Mouse (Mus musculus): Measurements from ENCODE around the gene Akr1b7. TPM values are rescaled to one million over a fixed set of nuclear protein-coding genes. Genes with fewer than 3 reads are reported as not detected.

Akr1b7 gene
- polyA plus RNA-seq, 1 experiment = not detected

DNA sequence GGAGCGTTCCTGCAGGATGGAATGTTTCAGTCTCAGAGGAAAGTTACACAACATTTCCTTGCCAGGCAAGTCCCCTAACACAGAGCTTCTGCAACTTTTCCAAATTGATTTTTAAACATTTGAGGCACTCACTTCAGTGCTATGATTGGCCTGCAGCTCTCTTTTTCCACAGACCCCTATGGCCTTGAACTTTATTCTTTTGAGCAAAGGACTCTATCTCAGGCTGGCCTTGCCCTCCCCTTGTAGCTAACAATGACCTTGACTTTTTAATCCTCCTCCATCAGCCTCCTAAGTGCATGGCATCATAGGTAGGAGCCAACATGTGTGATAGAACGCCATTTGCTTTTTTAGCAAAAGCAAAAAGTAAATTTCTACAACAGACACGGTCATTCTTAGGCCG lies 5.4 kb upstream of the Akr1b7 start:
- no peak for TF ChIP-seq GATA1 (IDR thresholded peaks at IDR 0.05; ENCODE audit: low read length)

DNA sequence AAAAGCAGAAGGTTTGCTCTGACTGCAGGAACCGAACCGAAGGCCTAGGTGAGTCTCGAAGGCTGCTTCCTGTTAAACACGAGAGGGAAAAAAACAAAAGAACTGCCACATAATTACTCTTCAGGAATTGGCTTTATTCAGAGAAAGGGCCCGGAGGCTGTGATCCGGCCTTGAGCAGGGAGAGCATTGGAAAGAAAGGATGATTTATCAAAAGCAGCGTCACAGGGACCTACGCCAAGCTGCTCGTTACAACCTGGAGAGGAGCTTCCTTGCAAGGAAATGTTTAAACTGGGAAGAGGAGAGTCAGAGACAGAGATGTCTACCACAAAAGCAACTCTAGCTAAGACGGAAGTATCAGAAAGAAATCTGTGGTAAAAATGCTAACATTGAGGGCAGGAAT lies 4.7 kb upstream of the Akr1b7 start:
- TF ChIP-seq GATA1 (IDR thresholded peaks at IDR 0.05; ENCODE audit: low read length) = no peak

DNA sequence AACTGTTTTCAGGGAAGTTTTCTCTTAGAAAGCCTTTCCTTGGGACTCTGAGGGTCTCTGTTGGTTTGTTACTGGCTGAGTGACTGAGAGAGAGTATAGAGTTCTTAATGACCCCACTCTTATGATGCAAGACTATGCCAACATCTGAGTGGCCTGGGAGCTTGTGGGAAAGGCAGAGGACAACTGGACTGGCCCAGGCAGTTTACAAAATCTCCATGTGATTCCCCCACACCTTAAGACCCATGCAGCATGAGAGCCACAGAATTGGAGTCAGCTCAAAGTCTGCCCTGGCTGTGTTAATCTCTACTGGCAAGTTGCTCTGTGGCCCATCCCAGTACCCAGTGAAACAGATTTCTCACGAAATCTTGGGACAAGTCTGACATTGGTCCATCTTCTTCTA lies 554 bp downstream of the Akr1b7 start:
- no peak for TF ChIP-seq GATA1 (IDR thresholded peaks at IDR 0.05; ENCODE audit: low read length)

DNA sequence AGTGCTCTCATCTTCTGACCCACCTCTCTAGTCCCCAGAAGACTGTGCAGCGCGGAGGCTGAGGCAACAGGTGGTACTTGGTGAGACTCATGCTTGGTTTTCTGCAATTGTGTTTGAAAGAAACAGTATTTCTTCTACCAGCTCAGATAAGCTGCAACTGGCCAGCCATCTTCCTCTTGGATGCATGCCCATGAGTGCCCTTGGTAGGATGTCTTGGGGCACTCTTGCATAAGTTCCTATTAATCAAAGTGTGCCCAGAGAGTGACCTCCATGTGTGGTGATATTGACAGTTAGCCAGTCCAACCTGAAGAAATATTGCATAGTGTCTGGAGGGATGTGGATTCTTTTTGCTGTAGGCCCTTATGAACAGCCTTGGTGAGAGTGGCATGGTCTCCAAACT lies 4.4 kb downstream of the Akr1b7 start:
- TF ChIP-seq GATA1 (IDR thresholded peaks at IDR 0.05; ENCODE audit: low read length) = no peak

DNA sequence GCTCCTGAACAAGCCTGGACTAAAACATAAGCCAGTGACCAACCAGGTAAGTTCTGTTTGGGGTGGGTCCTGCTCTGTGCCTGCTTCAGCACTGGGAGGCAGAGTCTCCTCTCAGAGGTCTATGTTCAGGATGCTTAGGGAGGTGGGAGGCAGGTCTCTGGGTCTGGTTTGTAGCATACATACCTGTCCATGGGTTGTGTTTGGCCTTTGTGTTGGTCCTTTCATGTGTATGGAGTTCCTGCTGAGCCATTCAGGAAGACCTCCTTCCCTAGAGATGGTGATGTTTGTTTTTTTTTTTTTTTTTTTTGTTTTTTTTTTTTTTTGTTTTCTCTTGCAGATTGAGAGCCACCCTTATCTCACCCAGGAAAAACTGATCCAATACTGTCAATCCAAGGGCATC lies 6.9 kb downstream of the Akr1b7 start:
- no peak for TF ChIP-seq GATA1 (IDR thresholded peaks at IDR 0.05; ENCODE audit: low read length)

DNA sequence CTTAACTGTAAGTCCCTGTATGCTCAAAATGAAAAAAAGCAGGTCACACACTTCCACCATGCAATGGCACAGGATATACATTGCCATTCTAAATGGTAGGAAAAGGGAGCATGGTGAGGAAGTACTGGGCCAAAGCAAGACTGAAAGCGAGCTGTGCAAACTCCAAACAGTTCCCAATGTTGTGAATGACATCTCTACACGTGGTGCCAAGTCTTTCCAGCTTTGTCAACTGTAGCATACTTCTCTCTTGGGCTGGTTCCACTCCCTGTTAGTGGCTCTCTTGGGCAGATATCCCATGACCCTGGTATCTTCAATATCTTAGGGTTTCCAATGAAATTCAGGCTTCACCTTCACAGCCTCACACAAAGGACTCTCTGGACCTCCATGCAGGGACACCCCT lies 26.9 kb downstream of the Akr1b7 start:
- no peak for TF ChIP-seq GATA1 (IDR thresholded peaks at IDR 0.05; ENCODE audit: low read length)

DNA sequence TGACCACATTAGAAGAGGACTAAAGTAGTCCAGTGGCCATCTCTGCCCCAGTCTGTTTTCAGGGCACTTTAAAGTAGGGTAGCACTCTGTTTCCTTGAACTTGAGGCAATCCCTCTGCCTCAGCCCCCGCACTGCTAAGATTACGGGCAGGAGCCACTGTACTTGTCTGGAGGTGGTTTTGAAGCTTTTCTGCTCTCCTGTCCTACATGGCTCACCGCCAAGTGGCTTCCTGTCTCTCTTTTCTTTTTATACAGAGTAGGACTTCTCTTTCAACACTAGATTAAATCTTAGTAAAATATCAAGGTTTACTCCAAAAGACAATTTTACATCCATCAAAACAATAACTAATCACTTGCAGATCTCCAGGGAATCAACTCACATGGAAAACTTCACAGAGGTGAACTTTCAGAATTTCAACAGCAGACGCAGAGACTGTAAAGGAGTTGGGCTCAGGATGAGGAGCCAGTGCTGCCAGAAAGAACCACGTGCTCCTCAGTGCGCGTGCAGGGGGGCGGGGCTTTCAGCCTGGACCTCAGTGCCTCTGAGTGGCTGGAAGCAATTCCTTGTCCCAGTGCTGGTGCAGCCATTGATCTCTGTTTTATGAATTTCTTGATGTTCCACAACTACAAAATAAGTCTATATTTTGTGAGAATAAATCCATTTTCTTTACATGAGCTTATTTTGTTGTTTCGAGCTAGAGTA lies 29.6 kb downstream of the Akr1b7 start:
- TF ChIP-seq GATA1 (IDR thresholded peaks at IDR 0.05; ENCODE audit: low read length) = no peak

DNA sequence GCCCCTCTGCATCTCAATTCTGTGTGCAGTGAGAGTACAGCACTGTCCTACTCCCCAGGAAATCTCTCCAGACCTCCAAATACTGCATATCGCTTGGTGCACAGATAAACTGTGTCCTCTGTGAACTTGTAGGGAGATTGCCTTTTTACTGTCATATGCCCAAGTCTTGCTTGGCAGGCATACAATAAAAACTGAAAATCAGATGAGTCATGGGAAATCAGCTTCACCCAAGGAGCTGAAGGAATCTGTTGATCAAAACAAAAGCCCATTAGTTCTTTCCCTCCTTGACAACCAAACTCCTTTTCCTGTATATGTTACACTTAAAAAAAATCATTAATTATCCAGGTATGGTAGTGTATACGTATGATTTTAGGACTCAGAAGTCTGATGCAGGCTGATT lies 31.7 kb downstream of the Akr1b7 start:
- TF ChIP-seq GATA1 (IDR thresholded peaks at IDR 0.05; ENCODE audit: low read length) = no peak

DNA sequence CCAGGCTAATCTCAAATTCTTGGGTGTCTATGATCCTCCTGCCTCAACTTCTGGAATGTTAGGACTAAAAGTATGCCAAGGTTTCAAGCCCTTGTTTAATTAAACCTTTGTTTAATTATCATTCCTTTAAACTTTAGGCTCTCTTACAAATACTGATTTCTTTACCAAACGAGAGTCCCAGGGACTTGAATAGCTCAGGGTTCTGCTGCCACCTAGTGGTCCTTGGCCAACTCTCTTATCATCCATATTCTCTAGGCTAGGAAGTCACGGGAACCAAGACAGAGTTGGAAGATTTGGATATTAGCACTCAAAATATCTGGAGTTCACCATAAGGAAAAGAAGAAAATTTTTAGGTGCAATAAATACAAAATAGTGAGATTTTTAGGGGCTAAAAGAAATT lies 35.8 kb downstream of the Akr1b7 start:
- no peak for TF ChIP-seq GATA1 (IDR thresholded peaks at IDR 0.05; ENCODE audit: low read length)

DNA sequence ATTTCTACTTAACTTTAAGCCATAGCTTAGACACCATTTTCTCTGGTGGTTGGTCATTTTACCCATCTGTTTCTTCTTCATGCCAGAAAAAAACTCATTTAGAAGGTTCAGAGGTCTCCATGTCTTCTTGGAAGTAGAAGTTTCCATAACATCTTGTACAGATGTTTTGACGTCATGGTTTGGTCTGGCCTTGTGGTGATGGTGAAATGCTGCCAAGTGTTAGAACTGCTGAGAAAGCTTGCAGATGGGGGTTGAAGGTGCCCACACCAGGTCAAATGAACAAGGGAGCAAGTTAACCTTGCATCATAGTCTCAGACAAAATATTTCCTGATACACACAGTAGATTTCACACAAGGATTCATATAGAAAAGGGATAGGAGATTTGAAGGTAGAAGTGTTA lies 36.6 kb downstream of the Akr1b7 start:
- TF ChIP-seq GATA1 (IDR thresholded peaks at IDR 0.05; ENCODE audit: low read length) = no peak

DNA sequence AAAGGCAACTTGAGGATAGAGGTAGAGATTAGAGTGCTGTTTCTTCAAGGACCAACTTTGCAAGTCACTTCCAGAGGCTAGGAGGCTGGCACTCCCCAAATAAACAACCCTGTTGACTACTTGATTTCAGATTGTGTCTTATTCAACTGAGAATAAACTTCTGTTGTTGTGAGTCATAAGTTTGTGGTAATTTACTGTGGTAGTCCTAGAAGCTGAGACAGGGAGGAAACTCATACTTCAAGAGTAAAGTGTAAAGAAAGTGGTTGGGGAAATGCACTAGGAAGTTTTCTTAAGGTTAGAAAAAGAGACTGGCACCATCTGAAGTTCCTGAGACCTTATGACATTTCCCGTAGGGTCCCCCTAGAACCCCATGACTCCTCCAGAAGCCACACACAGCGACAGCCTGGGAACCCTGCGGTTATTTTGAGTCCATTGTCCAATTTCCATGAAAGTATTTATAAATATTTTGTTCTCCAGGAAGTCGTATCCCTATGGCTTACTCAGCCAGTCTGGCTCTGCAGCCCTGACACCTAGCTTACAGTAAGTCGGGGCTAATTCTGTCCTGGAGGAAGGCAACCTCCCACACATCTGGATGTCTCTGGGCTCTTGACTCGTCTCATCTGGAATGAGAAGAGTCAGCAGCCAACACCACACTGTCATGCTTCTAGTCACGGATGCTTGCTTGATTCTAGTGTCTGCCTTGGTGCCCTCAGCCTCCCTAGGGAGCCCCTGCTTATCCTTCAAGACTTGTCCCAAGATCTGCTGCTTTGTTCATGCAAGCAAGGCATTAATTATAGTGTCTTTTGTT lies 41.0 kb downstream of the Akr1b7 start:
- no peak for TF ChIP-seq GATA1 (IDR thresholded peaks at IDR 0.05; ENCODE audit: low read length)

DNA sequence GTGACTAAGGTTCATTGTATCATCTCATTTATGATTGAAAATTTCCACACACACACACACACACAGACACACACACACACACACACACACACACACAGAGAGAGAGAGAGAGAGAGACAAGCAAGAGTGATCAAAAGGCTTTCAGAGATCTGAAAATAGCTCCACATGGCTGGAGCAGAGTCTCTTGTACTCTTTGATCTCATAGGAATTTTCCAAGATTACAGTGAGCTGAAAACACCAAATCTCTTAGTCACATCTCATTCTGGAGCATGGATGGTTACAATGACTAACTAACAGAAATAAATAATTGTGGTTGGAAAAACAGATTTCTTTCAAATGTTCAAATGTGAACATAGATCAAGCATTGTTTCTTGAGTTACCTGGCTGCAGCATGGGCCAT lies 47.3 kb downstream of the Akr1b7 start:
- TF ChIP-seq GATA1 (IDR thresholded peaks at IDR 0.05; ENCODE audit: low read length) = no peak

DNA sequence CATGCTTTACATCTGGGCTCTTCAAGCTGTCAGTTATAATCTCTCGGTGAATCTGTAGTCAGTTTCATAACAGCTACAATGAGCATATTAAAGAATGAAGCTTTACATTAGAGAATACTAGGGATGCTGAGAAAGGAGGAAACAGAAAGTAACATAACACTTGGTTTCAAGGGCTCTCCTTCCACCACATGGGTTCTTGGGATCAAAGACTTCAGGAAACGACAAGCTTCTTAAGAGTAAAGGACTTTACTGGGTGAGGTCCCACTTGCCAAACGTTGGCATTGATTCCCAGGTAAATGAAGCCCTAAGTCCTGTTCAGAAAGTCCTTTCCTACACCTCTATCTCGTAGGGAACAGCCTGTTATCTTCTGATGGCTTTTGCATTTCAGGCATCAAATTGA lies 48.5 kb downstream of the Akr1b7 start:
- TF ChIP-seq GATA1 (IDR thresholded peaks at IDR 0.05; ENCODE audit: low read length) = no peak

DNA sequence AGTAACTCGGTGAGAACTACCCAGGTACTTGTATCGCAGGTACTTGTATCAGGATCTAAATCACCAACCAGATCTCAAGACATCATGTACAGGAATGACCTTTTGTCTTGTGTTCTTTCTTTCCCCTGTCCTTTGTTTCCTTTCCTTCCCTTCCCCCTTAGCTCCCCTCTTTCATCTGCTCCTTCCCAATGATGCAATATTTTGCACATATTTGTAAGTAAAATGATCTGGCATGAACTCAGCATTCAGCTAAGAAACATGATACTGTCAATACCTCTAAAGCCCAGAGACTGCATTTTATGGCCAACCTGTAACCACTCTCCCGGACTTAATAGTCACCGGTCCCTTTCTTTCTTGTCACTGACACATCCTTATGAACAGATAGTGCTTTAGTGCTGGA lies 51.4 kb downstream of the Akr1b7 start:
- no peak for TF ChIP-seq GATA1 (IDR thresholded peaks at IDR 0.05; ENCODE audit: low read length)

DNA sequence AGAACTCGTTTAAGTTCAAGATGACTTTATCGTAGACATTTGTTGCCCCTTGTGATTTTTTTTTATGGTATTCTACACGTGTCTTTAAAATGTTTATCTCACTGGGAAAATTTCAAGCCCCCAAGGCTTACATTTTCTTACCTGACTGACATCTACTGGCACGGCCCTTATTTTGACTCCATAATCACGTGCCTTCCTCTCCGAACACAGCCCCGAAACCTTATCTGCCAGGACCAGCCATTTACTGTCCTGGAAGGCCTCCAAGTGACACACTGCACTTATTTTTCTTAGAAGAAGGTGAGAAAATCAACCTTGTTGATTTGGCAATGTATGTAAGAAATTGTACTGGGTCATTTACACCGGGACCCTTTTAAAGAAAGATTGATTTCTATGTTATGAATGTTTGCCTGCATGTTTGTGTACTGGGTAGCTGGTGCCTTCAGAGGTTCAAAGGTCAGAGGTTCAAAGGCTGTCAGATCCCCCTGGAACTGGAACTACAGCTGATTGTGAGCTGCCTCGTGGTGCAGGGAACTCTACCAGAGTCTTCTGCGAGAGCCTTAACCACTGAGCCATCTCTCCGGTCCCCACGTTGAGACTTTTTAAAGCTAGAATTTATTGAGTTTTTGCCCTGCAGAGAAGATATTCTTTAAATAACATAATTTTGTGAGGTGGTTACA lies 59.4 kb downstream of the Akr1b7 start:
- peak; percentile 13 for TF ChIP-seq GATA1 (IDR thresholded peaks at IDR 0.05; ENCODE audit: low read length)

Other genes with a start within 250 kb of the Akr1b7 start
- 0.99 and 1.5 TPM in 2 replicates for gene Slc35b4, start 235.2 kb upstream of the Akr1b7 start, polyA plus RNA-seq (2012)
- gene Akr1b3, start 94.9 kb upstream of the Akr1b7 start, polyA plus RNA-seq (2012) = 33.4 and 34.6 TPM in 2 replicates
- gene Akr1b8, start 58.2 kb upstream of the Akr1b7 start, polyA plus RNA-seq (2012) = 0.08 TPM in 1 of 2 replicates, not detected in the other
- 2.4 and 2.9 TPM in 2 replicates for gene Akr1b10, start 28.1 kb upstream of the Akr1b7 start, polyA plus RNA-seq (2012)
- 1.1 and 6.1 TPM in 2 replicates for gene Bpgm, start 63.9 kb downstream of the Akr1b7 start, polyA plus RNA-seq (2012)
- gene Cald1, start 186.2 kb downstream of the Akr1b7 start, polyA plus RNA-seq (2012) = not detected in 2 replicates